In genomic region chr2:106553666-106554065, GRCm38 (mm10) we compare ENCODE assay signal across 20 mouse cellular contexts.
DNase-seq lines count a peak whose midpoint lies in the region; ATAC-seq and TF ChIP-seq lines count a peak whose summit lies in the region.
"Had no signal": no experiment of that assay in that cellular context is flagged by ENCODE, and none has a peak within 500 bp of the region (broad histone marks: within the 10 kb centered on the region; RNA-seq: fewer than 3 reads in every experiment).

No protein-coding gene starts in this region.

- no peak overlapping the region for H3K27ac ChIP-seq in kidney, adult 2 months (ENCODE audit: insufficient read depth, low read depth, low read length)
- no peak overlapping the region for H3K27ac ChIP-seq in midbrain, embryonic 15.5 days
- H3K27ac ChIP-seq: embryonic facial prominence, embryonic 13.5 days; forebrain, embryonic 12.5 days; gastrocnemius, adult 2 months; heart, adult 2 months; hindbrain, embryonic 10.5 days; hindbrain, embryonic 14.5 days had no signal

- H3K36me3 ChIP-seq in kidney, adult 2 months (ENCODE audit: control insufficient read depth, insufficient read depth, low read length) = no peaks in the 10 kb centered on the region
- H3K36me3 ChIP-seq in midbrain, embryonic 15.5 days (replicated peaks) = no peaks in the 10 kb centered on the region
- H3K36me3 ChIP-seq: embryonic facial prominence, embryonic 13.5 days; forebrain, embryonic 12.5 days; heart, embryonic 12.5 days; hindbrain, embryonic 10.5 days had no signal

- peak; percentile 83 for DNase-seq in heart, adult 11 months
- DNase-seq in heart, adult 8-10 months (ENCODE audit: low spot score) = no peak
- DNase-seq in kidney, adult 2 months = peak; percentile 72
- DNase-seq in kidney, adult 9 months = peak; percentile 63
- DNase-seq in kidney, postnatal 25 days = peak; percentile 35 to 70
- no peak for DNase-seq in c-Kit-positive CD71-positive TER-119-positive erythroid progenitor cells, embryonic 14.5 days (ENCODE audit: low spot score)
- no peak for DNase-seq in neural tube, embryonic 10.5 days (ENCODE audit: extremely low spot score, low spot score)
- DNase-seq: adrenal gland, adult 8-10 months; cerebellum, adult 11 months; cerebellum, adult 9-10 months; cerebellum, postnatal 36 days; gastrocnemius, adult 2 months; heart, adult 2 months had no signal

- ATAC-seq in midbrain, embryonic 15.5 days (replicated peaks) = no peak
- ATAC-seq: forebrain, embryonic 16.5 days had no signal

- no peaks in the 10 kb centered on the region for H3K27me3 ChIP-seq in kidney, adult 2 months (replicated peaks; ENCODE audit: control insufficient read depth, insufficient read depth, low read length)
- H3K27me3 ChIP-seq in midbrain, embryonic 15.5 days (replicated peaks) = no peaks in the 10 kb centered on the region
- H3K27me3 ChIP-seq: embryonic facial prominence, embryonic 13.5 days; forebrain, embryonic 12.5 days; heart, embryonic 12.5 days had no signal

- H3K9ac ChIP-seq in midbrain, embryonic 15.5 days = no peak overlapping the region
- H3K9ac ChIP-seq: embryonic facial prominence, embryonic 13.5 days; forebrain, embryonic 12.5 days; heart, embryonic 12.5 days; hindbrain, embryonic 14.5 days had no signal

- H3K9me3 ChIP-seq in midbrain, embryonic 15.5 days = no peaks in the 10 kb centered on the region
- H3K9me3 ChIP-seq: embryonic facial prominence, embryonic 13.5 days; forebrain, embryonic 12.5 days; heart, embryonic 12.5 days; hindbrain, embryonic 10.5 days had no signal

- TF ChIP-seq POLR2A in kidney, adult 2 months (IDR thresholded peaks at IDR 0.05; ENCODE audit: low read depth, low read length) = no peak

- 46% methylated on average over 5 of the region's 5 CpGs for WGBS in kidney, adult 2 months
- WGBS in midbrain, embryonic 15.5 days = 66% methylated on average over 5 of the region's 5 CpGs

- H3K4me3 ChIP-seq in kidney, adult 2 months (ENCODE audit: insufficient read depth, low read depth, low read length) = no peak overlapping the region
- H3K4me3 ChIP-seq in midbrain, embryonic 15.5 days = no peak overlapping the region
- H3K4me3 ChIP-seq: embryonic facial prominence, embryonic 13.5 days; forebrain, embryonic 12.5 days; gastrocnemius, adult 2 months; heart, adult 2 months; heart, embryonic 12.5 days; hindbrain, embryonic 10.5 days had no signal

- no peak overlapping the region for H3K4me2 ChIP-seq in midbrain, embryonic 15.5 days
- H3K4me2 ChIP-seq: embryonic facial prominence, embryonic 13.5 days; forebrain, embryonic 12.5 days; heart, embryonic 12.5 days; hindbrain, embryonic 14.5 days had no signal

- TF ChIP-seq CTCF in kidney, adult 2 months (conservative IDR thresholded peaks at IDR 0.05; ENCODE audit: insufficient read depth, insufficient read length, low read depth, low read length) = no peak

- no peaks in the 10 kb centered on the region for H3K4me1 ChIP-seq in kidney, adult 2 months (ENCODE audit: control insufficient read depth, insufficient read depth, low read length)
- no peaks in the 10 kb centered on the region for H3K4me1 ChIP-seq in midbrain, embryonic 15.5 days
- H3K4me1 ChIP-seq: forebrain, embryonic 12.5 days; heart, embryonic 12.5 days; hindbrain, embryonic 10.5 days had no signal

Comparison
In these comparisons a context has a peak if more than half of its experiments do, and no peak if none do; other contexts are left out.
1. DNase-seq: peak in heart, adult 11 months (single experiment), kidney, adult 2 months (single experiment), kidney, adult 9 months (single experiment) and kidney, postnatal 25 days (2 of 2); none in heart, adult 8-10 months (single experiment), c-Kit-positive CD71-positive TER-119-positive erythroid progenitor cells, embryonic 14.5 days (single experiment) and neural tube, embryonic 10.5 days (single experiment).